Mouse (Mus musculus) embryo, embryonic 10.5 days (tissue): ENCODE data around the gene Guca1a.
A peak's percentile ranks its signal among the peaks of the same experiment; 100 is the strongest.
"Not testable (repeated sequence)": the region's sequence is repeated elsewhere in the genome, so short reads cannot be mapped to it uniquely, and the experiment has no call there.

ENCODE experiments used
- DNase-seq: peaks from one replicate; pipeline ENCODE4 v3.0.0-alpha.2; 2015; ENCODE audit warnings: low spot score

Guca1a gene

GRCm38 (mm10) chr17:47400451-47400850 is at the start of gene Guca1a:
TSS of gene Guca1a (minus strand) at chr17:47400584.
- peak; percentile 13 for DNase-seq

GRCm38 (mm10) chr17:47449432-47449831 is 49.0 kb upstream of the Guca1a start:
- DNase-seq = no peak

GRCm38 (mm10) chr17:47448523-47449372 is 48.4 kb upstream of the Guca1a start:
- DNase-seq = no peak

GRCm38 (mm10) chr17:47446561-47446960 is 46.2 kb upstream of the Guca1a start:
- DNase-seq = no peak

GRCm38 (mm10) chr17:47446025-47446424 is 45.6 kb upstream of the Guca1a start:
- DNase-seq = no peak

- no peak for DNase-seq
These were observed 45.1 kb upstream of the Guca1a start for GRCm38 (mm10) chr17:47445518-47445917.

GRCm38 (mm10) chr17:47444113-47444512 is 43.7 kb upstream of the Guca1a start:
- no peak for DNase-seq

- no peak for DNase-seq
These were observed 41.9 kb upstream of the Guca1a start for GRCm38 (mm10) chr17:47442271-47442670.

- DNase-seq = no peak
These were observed 41.1 kb upstream of the Guca1a start for GRCm38 (mm10) chr17:47441296-47442051.

- no peak for DNase-seq
These were observed 40.0 kb upstream of the Guca1a start for GRCm38 (mm10) chr17:47440359-47440890.

- DNase-seq = no peak
These were observed 39.1 kb upstream of the Guca1a start for GRCm38 (mm10) chr17:47439396-47440028.

GRCm38 (mm10) chr17:47438611-47439010 is 38.2 kb upstream of the Guca1a start:
- no peak for DNase-seq

GRCm38 (mm10) chr17:47436907-47437547 is 36.6 kb upstream of the Guca1a start, which contains the start of gene 1700001C19Rik:
TSS of gene 1700001C19Rik (minus strand) at chr17:47437376.
- no peak for DNase-seq

- DNase-seq = no peak
These were observed 35.9 kb upstream of the Guca1a start, which contains the start of gene AI661453 for GRCm38 (mm10) chr17:47436156-47436906. TSS of gene AI661453 (plus strand) at chr17:47436615.

- no peak for DNase-seq
These were observed 30.4 kb upstream of the Guca1a start for GRCm38 (mm10) chr17:47430815-47431214.

GRCm38 (mm10) chr17:47428831-47429304 is 28.5 kb upstream of the Guca1a start:
- DNase-seq = peak; percentile 85

- DNase-seq = no peak
These were observed 26.9 kb upstream of the Guca1a start for GRCm38 (mm10) chr17:47427316-47427715.

- no peak for DNase-seq
These were observed 23.8 kb upstream of the Guca1a start for GRCm38 (mm10) chr17:47424186-47424585.

GRCm38 (mm10) chr17:47422616-47423015 is 22.2 kb upstream of the Guca1a start:
- DNase-seq = not testable (repeated sequence)

GRCm38 (mm10) chr17:47421566-47421965 is 21.2 kb upstream of the Guca1a start:
- no peak for DNase-seq

GRCm38 (mm10) chr17:47420195-47420594 is 19.8 kb upstream of the Guca1a start:
- DNase-seq = no peak
